Mouse (Mus musculus) erythroblast, adult 5-6 weeks (primary cell): ENCODE measurements around the gene Col11a2. TPM values are rescaled to one million over a fixed set of nuclear protein-coding genes. Genes with fewer than 3 reads are reported as not detected.
A peak's percentile ranks its signal among the peaks of the same experiment; 100 is the strongest.

ENCODE experiments used
- ATAC-seq: replicated peaks from 2 replicates; pipeline ENCODE4 v1.8.0; 2016; ENCODE audit warnings: moderate number of reproducible peaks, mild to moderate bottlenecking, moderate TSS enrichment, inconsistent platforms; ENCODE audit not compliant: poor library complexity, low FRiP score, severe bottlenecking
- total RNA-seq, 2 experiments: library from RNA; stranded (forward) in 1 of 2; stranded (reverse) in 1 of 2; fragments of 150-400 nt in 1 of 2; fragments of 200-764, 138-1000 nt in 1 of 2; gene quantifications; 2 replicates each; pipeline versions ENCODE4 v1.2.3 to v1.2.4; 2015 to 2017; ENCODE audit warnings: low replicate concordance in 2 of 2

Col11a2 gene
- total RNA-seq, 2 experiments from 2014 or later = 1.3 to 7.0 TPM

DNA sequence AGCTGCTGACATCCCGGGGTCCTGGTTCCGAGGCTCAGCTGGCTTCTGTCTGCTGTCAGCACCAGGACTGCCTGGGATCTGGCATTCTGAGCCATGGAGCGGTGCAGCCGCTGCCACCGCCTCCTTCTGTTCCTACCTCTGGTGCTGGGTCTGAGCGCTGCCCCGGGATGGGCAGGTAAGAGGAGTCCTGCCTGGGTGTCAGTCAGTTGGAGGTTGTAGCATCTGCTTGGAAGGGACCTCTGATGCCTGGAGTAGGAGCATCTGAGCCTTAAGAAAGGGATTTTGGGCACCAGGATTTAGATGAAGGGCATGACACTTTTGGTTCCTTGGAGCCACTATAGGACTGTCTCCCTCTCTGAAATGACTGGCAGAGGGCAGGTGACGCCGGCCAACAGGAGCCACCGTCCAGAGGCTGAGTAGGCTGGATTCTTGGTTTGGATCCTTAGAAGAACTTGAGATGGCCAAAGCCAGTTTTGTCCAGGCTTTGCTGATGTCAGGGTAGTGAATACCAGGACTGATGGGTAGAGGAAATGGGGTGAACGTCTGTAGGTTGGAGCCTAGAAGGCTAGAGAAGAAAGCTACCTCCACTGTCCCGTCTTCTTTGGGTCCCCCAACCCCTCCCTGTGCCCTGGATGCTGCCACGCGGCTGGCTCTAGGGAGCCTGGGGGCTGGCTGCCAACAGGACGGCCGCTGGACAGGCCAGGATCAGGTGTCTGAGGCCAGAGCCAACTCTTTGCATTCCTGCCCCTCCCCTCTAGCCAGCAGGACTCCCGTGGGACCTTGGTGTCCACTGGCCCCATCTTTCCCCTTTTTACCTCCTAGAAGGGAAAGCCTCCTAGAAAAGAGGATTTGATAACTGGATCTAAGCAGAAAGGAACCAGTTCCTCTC is 569 bp downstream of the Col11a2 start:
- no peak for ATAC-seq

DNA sequence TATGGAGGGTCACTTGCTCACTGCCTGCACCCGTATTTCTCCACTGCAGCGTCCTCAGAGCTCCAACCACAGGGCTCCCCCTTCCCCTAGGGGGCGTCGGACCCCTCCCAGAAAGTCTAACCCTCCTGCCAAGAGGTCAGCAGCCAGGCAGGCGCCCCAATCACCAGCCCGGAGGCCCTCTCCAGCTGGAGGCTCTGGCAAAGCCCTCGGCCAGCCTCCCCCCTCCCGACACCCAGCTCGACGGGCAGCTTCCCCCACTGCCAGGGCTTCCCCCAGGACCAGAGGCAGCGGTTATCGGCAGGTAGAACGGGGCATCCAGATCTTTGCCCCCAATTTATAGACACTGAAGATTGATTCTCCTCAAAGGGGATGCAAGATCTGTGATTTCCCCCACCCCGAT is 6.7 kb downstream of the Col11a2 start:
- no peak for ATAC-seq

DNA sequence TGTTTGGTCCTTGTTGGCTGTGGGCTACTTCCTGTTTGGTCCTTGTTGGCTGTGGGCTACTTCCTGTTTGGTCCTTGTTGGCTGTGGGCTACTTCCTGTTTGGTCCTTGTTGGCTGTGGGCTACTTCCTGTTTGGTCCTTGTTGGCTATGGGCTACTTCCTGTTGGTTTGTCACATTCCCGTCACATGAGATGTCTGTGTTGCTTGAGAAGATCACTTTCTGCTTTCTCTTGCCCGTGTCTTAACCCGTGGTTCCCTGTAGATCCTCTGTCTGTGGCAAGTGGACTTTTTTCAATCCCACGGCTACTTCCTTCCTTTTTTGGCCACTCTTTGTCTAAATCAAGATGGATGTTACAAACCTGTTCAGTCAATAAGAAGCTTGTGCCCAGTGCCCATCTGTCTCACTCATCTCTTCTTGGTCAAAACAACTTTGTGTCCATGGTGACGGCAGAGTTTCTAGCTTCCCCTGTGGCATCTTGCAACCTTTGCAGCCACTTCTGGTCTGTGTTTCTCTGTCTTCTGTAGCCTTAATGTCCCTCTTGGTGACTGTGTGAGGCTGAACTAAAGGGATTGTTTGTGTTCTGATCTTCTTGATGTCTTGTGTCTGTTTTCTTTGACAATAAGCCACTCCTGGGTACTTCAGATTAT is 8.3 kb downstream of the Col11a2 start:
- no peak for ATAC-seq

DNA sequence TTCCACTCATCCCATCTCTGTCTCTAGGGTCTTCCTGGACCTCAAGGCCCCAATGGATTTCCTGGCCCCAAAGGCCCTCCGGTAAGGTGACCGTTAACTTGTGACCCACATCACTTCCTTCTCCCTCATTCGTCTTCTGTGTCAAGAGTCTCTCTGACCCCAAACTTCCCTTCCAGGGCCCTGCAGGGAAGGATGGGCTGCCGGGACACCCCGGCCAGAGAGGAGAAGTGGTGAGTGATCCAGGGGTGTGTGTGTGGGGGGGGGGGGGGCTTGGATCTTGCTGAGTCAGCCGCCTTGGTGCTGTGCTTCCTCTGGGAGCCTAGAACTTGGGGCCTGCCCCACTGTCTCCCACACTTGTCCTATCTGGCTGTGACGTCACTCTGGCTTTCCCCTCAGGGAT is 18.0 kb downstream of the Col11a2 start:
- no peak for ATAC-seq

DNA sequence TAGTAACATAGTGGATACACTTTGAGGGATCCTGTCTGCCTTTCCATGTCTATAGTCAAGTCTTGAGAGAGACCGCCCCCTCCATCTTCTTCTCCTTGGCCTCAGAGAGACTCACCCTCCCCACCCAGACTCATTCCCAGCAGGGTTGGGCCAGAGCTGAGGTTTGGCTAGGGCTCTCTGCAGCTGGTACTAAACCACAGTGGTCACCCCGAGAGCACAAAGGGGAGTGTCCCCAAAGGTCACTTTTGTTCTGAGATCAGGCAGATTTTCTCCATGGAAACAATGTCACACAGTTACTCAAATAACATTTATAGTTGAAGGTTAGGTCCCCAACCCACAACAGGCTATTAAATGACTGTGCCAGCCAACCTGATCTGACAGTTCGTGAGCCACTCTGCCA is 29.6 kb downstream of the Col11a2 start:
- ATAC-seq = no peak

DNA sequence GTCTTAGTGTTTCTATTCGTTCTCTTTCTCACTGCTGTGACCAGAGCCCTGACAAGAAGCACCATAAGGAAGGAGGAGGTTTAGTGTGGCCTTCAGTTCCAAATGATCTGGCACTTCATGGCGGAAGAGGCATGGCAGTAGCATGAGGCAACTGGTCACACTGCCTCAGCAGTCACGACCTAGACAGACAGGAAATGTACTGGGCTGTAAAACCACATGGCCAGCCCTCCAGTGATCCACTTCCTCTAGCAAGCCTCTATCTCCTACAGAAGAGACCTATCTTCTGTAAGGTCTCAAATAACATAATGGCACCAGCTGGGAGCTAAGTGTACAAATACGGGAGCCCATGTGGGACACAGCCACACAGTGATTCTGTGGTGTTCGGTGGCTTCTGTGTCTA is 32.9 kb downstream of the Col11a2 start:
- no peak for ATAC-seq

DNA sequence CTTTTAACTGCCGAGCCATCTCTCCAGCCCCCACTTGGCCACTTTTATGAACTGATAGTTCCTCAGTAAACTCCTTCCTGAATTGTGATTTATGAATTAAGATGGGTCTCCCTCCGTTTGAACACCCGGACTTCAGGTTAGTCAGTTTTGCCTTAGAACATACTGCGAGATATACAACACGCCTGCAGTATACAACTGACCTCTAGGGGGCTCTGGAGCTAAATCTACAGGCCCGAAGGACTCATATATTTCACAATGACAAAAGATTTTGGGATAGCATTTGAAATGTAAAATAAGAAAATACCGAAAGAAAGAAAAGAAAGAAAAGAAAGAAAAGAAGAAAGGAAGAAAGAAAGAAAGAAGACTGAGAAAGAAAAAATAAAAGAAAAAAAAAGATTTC is 36.0 kb downstream of the Col11a2 start:
- 0 out of 2 replicates have a peak, but pooled peaks have one; percentile 61 for ATAC-seq

DNA sequence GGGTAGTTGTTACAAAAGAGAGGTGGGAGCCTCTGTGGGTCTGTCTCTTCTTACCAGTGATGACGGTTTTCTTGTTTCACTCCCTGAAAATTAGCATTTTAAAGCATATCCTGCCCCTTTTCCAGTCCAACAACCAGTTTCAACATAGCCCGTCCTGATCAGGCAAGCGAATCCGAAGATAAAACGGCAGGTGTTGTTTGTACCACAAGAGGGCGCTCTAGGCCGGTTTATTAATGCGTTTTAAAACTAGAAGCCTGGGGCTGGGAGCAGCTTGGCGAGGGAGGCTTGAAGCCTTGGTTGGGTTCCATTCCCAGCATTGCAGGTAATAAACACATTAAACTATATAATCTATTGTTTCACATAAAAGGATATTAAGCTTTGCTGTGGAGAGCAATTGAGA is 38.3 kb downstream of the Col11a2 start:
- peak; percentile 69 for ATAC-seq

DNA sequence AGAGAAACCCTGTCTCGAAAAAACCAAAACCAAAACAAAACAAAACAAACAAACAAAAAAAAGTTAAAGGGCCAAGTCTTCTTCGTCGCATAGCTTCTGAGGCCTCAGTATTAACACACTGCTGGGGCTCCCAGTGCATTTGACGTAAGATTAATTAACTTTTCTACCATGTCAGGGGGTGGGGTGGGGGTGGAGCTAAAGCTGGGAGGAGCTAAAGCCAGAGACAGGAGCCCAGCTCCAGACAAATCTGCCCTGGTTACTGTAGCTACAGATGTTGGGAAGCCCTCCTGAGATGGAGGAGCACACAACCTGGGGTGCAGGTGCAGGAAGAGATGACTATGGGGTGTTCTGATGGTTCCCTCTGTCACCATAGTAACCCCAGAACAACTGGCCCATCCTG is 38.9 kb downstream of the Col11a2 start:
- ATAC-seq = no peak

DNA sequence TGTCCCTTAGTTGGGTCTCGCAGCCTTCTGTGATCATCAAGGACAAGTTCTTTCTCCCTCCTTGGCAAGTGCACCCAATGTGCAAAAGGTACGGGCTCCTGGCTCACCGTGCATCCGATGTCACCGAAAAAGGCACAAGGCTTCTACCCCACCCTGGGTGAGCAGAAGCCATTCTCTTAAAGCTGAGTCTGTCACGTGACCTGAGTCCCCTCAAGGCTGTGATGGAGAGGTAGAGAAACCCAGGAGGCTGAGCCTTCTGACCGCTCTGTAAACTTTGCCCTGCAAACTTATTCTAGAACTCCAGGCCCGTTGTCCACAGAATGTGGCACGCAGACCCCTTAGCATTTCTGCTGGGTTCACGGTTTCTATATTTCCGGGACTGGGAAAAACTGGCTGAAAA is 39.8 kb downstream of the Col11a2 start:
- no peak for ATAC-seq

DNA sequence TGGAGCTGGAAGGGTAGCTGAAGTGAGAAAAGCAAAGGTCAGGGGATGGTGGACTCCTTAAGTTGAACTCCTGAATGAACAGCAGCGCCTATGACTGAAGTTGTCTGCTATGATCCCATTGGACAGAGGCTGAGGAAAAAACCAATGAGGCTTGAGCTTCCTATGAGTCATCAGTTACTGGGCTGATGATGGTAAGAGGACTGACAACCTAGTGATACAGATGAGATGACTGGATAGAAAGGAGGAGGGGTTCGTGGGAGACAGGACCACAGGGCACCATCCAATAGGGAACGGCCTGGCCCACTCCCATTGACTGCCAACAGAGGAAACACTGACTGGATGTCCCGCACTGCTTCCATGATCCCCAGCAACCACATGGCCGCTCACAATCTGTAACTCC is 40.4 kb downstream of the Col11a2 start:
- no peak for ATAC-seq

DNA sequence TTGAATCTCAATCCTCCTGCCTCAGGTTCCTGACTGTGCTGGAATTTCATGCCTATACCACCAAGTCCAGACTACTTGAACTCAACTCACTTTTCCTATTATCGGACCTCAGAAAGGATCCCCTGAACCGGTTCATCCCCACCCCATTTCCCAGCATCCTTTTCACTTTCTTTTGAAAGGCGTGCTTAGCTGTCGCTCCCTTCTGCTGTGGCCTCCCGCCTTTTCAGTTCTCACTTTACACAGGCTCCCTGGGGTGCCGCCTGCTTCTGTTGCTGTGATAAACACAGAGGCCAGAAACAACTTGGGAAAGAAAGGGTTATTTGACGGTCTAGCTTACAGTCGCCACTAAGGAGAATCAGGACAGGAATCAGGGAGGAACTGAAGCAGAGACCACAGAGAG is 43.9 kb downstream of the Col11a2 start:
- ATAC-seq = no peak

DNA sequence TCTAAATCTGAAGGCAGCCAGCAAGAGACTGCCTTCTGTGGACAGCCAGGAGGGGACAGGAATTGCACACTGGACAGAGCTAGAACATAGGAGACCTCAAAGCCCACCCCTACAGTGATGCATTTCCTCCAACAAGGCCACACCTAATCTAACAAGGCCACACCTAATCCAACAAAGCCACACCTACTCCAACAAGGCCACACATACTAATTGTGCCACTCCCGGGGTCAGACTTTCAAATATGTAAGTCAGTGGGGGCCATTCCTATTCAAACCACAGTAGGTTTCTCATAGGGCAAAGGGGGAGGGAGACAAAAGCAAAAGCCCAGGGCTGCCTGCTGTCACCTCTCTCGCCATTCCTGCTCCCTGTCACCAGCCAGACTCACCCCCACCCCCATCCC is 48.1 kb downstream of the Col11a2 start:
- ATAC-seq = no peak

DNA sequence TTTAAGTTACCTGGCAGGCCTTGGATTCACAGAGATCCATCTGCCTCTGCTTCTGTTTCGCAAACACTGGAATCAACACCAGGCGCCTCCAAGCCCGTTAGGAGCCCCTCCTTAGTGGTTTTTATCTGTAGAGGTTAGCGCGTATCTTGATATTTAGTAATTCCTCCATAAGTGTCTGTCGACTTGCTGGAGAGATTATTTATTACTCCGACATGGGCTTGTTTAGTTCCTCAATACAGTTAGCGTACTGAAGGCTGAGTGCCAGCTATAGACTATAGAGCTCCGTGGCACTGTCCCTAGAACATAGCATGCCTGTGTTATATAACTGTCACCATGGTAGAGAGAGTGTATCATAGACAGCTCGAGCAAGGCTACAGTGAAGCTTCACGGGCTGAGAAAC is 48.9 kb downstream of the Col11a2 start:
- no peak for ATAC-seq

DNA sequence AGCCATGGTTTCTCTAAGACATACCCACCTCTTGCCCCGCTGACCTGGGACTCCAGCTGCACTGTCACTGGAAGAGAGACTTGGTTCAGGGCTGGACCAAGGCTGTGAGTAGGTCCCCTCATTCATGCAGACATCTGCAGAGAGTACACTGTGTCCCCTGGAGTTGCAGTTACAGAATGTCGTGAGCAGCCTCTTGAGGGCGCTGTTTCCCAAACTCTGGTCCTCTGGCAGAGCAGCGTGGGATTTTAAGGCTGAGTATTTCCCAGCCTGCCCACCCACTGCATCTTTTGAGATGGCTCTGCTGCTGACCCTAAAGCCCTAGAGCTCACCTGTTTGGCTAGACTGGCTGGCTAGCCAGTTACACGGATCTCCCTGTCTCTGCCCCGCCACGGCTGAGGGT is 51.7 kb downstream of the Col11a2 start:
- ATAC-seq = no peak

DNA sequence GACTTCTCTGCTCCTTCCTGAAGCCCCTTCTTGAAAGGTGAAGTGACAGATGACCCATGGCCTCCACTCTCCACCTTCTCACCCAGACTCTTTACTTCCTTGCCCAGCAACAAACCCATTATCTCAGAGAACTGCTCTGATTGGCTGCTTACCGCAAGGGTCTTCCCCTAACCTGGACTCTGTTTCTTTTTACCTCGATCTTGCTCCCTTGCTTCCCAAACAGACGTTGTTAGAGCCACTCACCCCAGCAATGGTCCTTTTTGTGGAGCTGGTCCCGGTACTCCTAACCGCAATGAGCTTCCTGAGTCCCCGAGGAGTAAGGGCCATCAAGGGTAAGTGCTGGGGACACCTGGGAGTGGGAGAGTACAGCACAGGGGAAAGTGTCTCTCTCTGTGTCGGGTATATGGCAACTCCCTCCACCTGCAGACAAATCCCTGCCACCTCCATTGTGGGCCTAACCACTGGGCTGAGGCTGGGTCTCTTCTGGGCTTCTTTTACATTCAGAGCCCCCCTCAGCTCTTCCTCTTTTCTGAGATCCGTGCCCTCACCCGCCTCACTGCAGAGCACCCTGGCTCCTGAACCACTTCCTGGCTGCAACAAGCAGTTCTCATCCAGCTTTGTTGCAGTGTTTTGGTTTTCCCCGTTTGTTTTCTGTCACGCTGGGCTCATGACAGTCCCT is 53.1 kb downstream of the Col11a2 start, which contains the start of gene H2-Oa:
TSS of gene H2-Oa (plus strand) at position 144 of the 679 bp plus-strand sequence.
- ATAC-seq = no peak

DNA sequence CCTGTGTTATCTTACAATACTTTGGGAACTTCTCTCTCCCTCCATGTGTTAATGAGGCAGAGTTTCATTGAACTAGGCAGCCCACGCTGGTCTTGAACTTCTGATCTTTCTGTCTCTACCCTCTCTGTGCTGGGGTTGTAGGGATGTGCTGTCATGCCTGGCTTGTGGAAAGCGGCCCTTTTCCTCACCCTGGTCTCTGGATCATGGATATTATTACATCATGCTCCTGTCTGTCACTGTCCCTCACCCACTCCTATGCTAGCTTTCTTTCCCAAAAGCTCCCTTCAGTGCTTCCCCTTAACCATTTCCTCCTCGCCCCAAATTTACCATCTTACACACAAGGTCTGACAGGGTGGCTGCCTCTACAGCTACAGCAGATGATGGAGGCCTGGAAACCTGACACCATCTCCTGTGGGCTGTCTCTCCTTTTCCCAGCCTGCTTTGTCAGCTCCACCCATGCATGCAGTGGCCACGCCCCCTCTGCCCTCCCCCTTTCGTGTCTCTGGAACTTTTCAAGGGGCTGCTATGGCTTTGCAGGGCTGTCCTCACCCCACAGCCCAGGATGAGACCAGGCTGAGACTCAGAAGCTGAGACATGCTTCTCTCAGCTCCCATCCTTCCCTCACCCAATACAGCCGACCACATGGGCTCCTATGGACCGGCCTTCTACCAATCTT is 54.1 kb downstream of the Col11a2 start:
- ATAC-seq = no peak

DNA sequence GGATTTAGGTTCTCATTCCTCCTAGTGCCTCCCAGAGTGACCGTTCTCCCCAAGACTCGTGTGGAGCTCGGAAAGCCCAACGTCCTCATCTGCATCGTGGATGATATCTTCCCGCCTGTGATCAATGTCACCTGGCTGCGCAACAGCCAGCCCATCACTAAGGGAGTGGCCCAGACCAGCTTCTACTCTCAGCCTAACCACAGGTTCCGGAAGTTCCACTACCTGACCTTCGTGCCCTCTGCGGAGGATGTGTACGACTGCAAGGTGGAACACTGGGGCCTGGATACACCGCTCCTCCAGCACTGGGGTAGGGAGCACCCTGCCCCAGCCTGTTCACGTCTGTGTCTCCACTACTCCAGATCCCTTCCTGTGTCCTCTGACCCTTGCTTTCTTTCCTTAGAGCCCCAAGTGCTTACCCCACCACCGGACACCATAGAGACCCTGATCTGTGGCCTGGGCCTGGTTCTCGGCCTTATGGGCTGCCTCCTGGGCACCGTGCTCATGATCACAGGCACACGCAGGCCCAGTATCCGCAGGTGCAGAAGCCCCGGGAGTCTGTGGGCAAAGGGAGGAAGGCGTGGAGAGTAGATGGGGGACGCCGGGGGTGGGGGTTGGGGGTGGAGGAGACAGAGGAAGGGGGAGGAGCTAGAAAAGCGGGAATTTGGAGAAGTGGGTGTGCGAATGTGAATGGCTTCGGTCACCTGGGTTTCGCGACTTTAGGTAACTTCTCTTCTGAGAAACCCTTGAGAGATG is 55.2 kb downstream of the Col11a2 start:
- no peak for ATAC-seq

DNA sequence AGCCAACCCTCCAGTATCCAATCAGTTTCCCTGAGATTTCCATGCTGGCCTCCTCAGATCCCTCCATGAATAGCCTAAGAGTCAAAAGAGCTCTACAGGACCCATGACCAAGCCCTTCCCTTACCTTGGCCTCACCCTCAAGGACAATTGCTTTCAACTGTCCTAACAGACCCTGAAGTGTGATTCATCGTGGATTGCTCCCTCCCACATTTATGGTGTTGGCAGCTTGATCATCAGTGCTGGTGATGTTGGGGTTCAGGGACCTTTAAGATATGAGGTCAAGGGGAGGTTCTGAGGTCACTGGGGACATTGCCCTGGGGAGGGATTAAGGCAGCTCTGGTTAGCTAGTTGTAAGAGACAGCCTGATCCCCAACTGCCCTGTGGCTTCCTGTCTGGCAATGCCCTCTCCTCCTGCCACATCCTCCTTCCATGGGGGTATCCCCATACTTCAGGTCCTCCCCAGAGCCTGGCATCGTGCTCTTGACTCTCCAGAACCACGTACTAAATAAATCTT is 57.3 kb downstream of the Col11a2 start:
- ATAC-seq = no peak
